Mouse (Mus musculus): ENCODE measurements around the gene Slc27a5. TPM values are rescaled to one million over a fixed set of nuclear protein-coding genes. Genes with fewer than 3 reads are reported as not detected.

Slc27a5 gene
- total RNA-seq, 2 experiments from 2014 or later = 0.16 TPM; not detected in 1

Other genes with a start within 250 kb of the Slc27a5 start
- 1 to 10 TPM; 3.6 to 4.9 TPM for gene Zscan18, start 194.6 kb downstream of the Slc27a5 start, total RNA-seq (2021)
- 1 to 10 TPM; 5.8 to 8.9 TPM for gene Zfp329, start 179.3 kb downstream of the Slc27a5 start, total RNA-seq (2021)
- gene Zfp110, start 163.4 kb downstream of the Slc27a5 start, total RNA-seq (2021) = 10 to 100 TPM in 1 of 2 experiments, 1 to 10 TPM in 1; 9.8 to 13.4 TPM
- 1 to 10 TPM; 2.1 to 3.0 TPM for gene Zfp128, start 117.0 kb downstream of the Slc27a5 start, total RNA-seq (2021)
- gene Zscan22, start 100.4 kb downstream of the Slc27a5 start, total RNA-seq (2021) = 1 to 10 TPM; 2.9 to 4.5 TPM
- gene Rps5, start 75.9 kb downstream of the Slc27a5 start, total RNA-seq (2021) = 100 to 1,000 TPM; 858 to 886 TPM
- gene Rnf225, start 70.8 kb downstream of the Slc27a5 start, total RNA-seq (2021) = under 1 TPM; 0.26 to 0.34 TPM
- 1 to 10 TPM; 2.8 to 4.8 TPM for gene Zfp324, start 32.4 kb downstream of the Slc27a5 start, total RNA-seq (2021)
- 1 to 10 TPM; 2.1 to 3.8 TPM for gene Zfp446, start 20.3 kb downstream of the Slc27a5 start, total RNA-seq (2021)
- 100 to 1,000 TPM; 118 to 161 TPM for gene Trim28, start 922 bp upstream of the Slc27a5 start, total RNA-seq (2021)
- gene Zbtb45, start 11.8 kb upstream of the Slc27a5 start, total RNA-seq (2021) = 1 to 10 TPM; 5.5 to 6.6 TPM
- gene Chmp2a, start 36.6 kb upstream of the Slc27a5 start, total RNA-seq (2021) = 100 to 1,000 TPM; 114 to 123 TPM
- 100 to 1,000 TPM; 153 to 168 TPM for gene Ube2m, start 40.1 kb upstream of the Slc27a5 start, total RNA-seq (2021)
- gene Mzf1, start 56.6 kb upstream of the Slc27a5 start, total RNA-seq (2021) = 1 to 10 TPM; 1.2 to 1.5 TPM
- not detected for gene Vmn1r85, start 97.0 kb upstream of the Slc27a5 start, total RNA-seq (2021)
- not detected for gene Vmn1r86, start 121.7 kb upstream of the Slc27a5 start, total RNA-seq (2021)
- not detected for gene Vmn1r87, start 142.0 kb upstream of the Slc27a5 start, total RNA-seq (2021)
- under 1 TPM; 0.07 to 0.11 TPM for gene Vmn1r88, start 161.4 kb upstream of the Slc27a5 start, total RNA-seq (2021)
- gene Vmn1r89, start 214.8 kb upstream of the Slc27a5 start, total RNA-seq (2021) = not detected